Mouse (Mus musculus): ENCODE data around the gene Clk3.

GRCm38 (mm10) chr9:57798725-57799253 lies 33.1 kb upstream of the Clk3 start:
- no peak for TF ChIP-seq ZNF384 (IDR thresholded peaks at IDR 0.05; ENCODE audit: low read depth, low read length)
- TF ChIP-seq ZC3H11A (IDR thresholded peaks at IDR 0.05; ENCODE audit: borderline replicate concordance, low read depth, low read length), result no peak
- TF ChIP-seq HCFC1 (IDR thresholded peaks at IDR 0.05; ENCODE audit: borderline replicate concordance, insufficient read depth, low read length), result no peak

Measured in ES-E14 (cell line).